Mouse (Mus musculus): ENCODE results near the gene Abca6. TPM values are rescaled to one million over a fixed set of nuclear protein-coding genes. Genes with fewer than 3 reads are reported as not detected.

The Abca6 gene
- polyA plus RNA-seq, 1 experiment from 2014 or later: not detected

DNA sequence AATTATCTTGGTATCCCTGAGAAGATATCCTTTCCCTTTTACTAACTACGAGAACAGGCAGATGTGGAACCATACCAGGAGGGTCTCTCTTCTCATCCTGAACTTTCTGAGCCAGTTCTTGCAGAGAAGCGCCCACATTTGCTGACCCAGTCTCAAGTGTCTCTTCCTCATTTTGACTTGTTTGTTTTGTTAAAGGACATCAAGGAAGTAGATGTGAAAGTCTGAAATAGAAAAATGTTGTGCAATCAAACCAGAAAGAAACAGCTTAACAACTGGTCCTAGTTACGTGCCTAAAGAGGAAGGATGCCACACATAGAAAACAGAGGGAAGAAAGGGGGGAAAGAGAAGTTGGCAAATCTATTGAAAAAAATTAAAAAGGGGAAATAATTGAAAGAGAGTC lies 85.8 kb downstream of the Abca6 start:
- no peak overlapping the region for H3K4me2 ChIP-seq (replicated peaks; ENCODE audit: low read depth, low read length)
- 53% methylated on average over 3 of the region's 3 CpGs for WGBS
- ATAC-seq (ENCODE audit: low FRiP score, low TSS enrichment): no peak

DNA sequence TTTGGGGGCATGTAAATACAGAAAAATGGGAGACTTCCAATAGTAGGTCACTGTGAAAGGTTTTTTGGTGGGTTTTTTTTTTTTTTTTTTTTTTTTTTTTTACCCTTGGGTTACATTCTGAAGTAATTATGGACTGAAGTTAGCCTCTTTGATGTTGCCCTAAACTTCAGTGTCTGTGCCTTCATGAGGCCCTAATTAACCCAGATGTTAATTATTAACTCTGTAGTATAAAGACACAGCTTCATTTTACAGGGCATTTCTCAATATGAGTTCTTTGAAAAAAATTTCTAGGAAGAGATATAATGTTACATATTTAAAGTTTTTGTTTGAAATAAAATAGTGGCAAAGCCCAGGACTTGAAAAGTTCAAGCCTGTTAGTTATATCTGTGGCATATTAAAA lies 86.2 kb downstream of the Abca6 start:
- Histone ChIP-seq H3K9me3 (ENCODE audit: control insufficient read depth, low read length) (no peaks in the 10 kb centered on the region), H3K27ac (ENCODE audit: low read depth, low read length) (no peak overlapping the region), H3K36me3 (ENCODE audit: control insufficient read depth, insufficient read depth, low read length) (no peaks in the 10 kb centered on the region), H3K4me1 (ENCODE audit: control insufficient read depth, insufficient read depth, low read length) (no peaks in the 10 kb centered on the region), H3K27me3 (ENCODE audit: control insufficient read depth, insufficient read depth, low read length) (no peaks in the 10 kb centered on the region), H3K4me3 (ENCODE audit: low read length) (no peak overlapping the region), H3K9ac (ENCODE audit: low read depth, low read length) (no peak overlapping the region), H3K4me2 (replicated peaks; ENCODE audit: low read depth, low read length) (no peak overlapping the region)
- ATAC-seq (ENCODE audit: low FRiP score, low TSS enrichment): no peak

More for the DNA sequence above, 85.8 kb downstream of the Abca6 start:
- H3K36me3 ChIP-seq (ENCODE audit: control insufficient read depth, insufficient read depth, low read length): no peaks in the 10 kb centered on the region
- no peak overlapping the region for H3K4me3 ChIP-seq (ENCODE audit: low read length)
- no peak overlapping the region for H3K27ac ChIP-seq (ENCODE audit: low read depth, low read length)
- no peaks in the 10 kb centered on the region for H3K9me3 ChIP-seq (ENCODE audit: control insufficient read depth, low read length)
- no peaks in the 10 kb centered on the region for H3K27me3 ChIP-seq (ENCODE audit: control insufficient read depth, insufficient read depth, low read length)
- no peak overlapping the region for H3K9ac ChIP-seq (ENCODE audit: low read depth, low read length)
- H3K4me1 ChIP-seq (ENCODE audit: control insufficient read depth, insufficient read depth, low read length): no peaks in the 10 kb centered on the region

DNA sequence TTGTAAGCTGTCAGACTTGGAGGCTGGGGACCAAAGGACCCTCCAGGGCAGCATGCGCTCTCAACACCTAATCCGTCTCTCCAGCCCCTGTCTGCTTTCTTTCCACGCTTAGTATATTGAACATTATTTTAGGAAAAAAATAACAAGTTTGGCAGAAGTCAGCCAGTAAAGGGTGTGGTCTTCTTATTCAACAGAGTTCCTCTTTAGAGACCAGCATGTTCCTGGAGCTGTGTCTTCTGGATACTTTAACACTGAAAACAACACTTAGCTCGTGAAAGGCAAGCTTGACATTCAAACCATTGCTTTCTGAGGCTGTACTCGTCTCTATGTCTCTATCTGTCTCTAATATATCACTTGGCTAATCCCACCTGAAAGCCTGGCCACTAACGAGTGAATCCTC lies 94.5 kb downstream of the Abca6 start:
- ATAC-seq (ENCODE audit: low FRiP score, low TSS enrichment): no peak
- H3K27ac ChIP-seq (ENCODE audit: low read depth, low read length): no peak overlapping the region

DNA sequence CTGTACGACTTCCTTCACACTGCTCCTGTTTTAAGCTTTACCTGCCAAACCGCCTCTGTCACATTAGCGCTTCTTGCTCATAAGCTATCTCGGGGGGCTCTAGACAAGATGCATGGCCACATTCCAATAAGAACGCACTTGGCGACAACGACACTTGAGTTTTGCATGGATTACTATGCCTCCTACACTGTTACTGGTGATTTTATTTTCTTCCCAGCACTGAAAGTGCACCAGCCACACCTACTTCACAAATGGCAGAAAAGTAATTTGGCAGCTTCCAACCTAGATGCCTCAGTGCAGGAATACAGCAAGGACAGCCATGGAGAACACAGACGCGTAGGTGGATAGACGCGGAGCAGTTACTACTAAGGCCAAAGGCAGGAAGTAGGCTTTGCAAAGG lies 95.6 kb downstream of the Abca6 start:
- H3K9ac ChIP-seq (ENCODE audit: low read depth, low read length): no peak overlapping the region
- WGBS: 95% methylated on average over 11 of the region's 11 CpGs
- no peaks in the 10 kb centered on the region for H3K27me3 ChIP-seq (ENCODE audit: control insufficient read depth, insufficient read depth, low read length)
- H3K9me3 ChIP-seq (ENCODE audit: control insufficient read depth, low read length): no peaks in the 10 kb centered on the region
- ATAC-seq (ENCODE audit: low FRiP score, low TSS enrichment): no peak
- H3K36me3 ChIP-seq (ENCODE audit: control insufficient read depth, insufficient read depth, low read length): no peaks in the 10 kb centered on the region
- no peak overlapping the region for H3K4me3 ChIP-seq (ENCODE audit: low read length)
- H3K27ac ChIP-seq (ENCODE audit: low read depth, low read length): no peak overlapping the region
- H3K4me2 ChIP-seq (replicated peaks; ENCODE audit: low read depth, low read length): no peak overlapping the region
- no peaks in the 10 kb centered on the region for H3K4me1 ChIP-seq (ENCODE audit: control insufficient read depth, insufficient read depth, low read length)

More for the DNA sequence above, 94.5 kb downstream of the Abca6 start:
- Histone ChIP-seq H3K36me3 (ENCODE audit: control insufficient read depth, insufficient read depth, low read length) (no peaks in the 10 kb centered on the region), H3K4me3 (ENCODE audit: low read length) (no peak overlapping the region), H3K4me2 (replicated peaks; ENCODE audit: low read depth, low read length) (no peak overlapping the region), H3K9me3 (ENCODE audit: control insufficient read depth, low read length) (no peaks in the 10 kb centered on the region), H3K4me1 (ENCODE audit: control insufficient read depth, insufficient read depth, low read length) (no peaks in the 10 kb centered on the region), H3K27me3 (ENCODE audit: control insufficient read depth, insufficient read depth, low read length) (no peaks in the 10 kb centered on the region), H3K9ac (ENCODE audit: low read depth, low read length) (no peak overlapping the region)
- 66% methylated on average over 6 of the region's 6 CpGs for WGBS

DNA sequence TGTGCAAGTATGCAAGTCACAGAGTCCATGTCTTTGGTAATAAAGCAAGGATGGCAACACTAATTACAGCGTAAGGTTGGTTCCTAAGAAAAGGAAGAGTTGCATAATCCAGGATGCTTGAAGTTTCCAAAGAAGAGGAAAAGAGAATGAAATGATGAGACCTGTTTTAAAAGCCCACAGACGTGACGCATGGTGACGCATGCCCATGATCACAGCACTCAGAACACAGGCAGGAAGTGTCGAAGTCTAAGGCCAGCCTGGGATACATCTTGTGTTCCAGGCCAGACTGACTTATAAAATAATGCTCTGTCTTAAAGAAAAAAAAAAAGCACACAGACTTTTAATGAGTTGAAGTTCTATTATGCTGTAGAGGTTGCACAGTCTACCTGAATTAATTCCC lies 103.9 kb downstream of the Abca6 start:
- Histone ChIP-seq H3K27ac (ENCODE audit: low read depth, low read length) (no peak overlapping the region), H3K9ac (ENCODE audit: low read depth, low read length) (no peak overlapping the region), H3K9me3 (ENCODE audit: control insufficient read depth, low read length) (no peaks in the 10 kb centered on the region), H3K4me2 (replicated peaks; ENCODE audit: low read depth, low read length) (no peak overlapping the region), H3K4me3 (ENCODE audit: low read length) (no peak overlapping the region), H3K4me1 (ENCODE audit: control insufficient read depth, insufficient read depth, low read length) (no peaks in the 10 kb centered on the region), H3K36me3 (ENCODE audit: control insufficient read depth, insufficient read depth, low read length) (no peaks in the 10 kb centered on the region), H3K27me3 (ENCODE audit: control insufficient read depth, insufficient read depth, low read length) (no peaks in the 10 kb centered on the region)
- ATAC-seq (ENCODE audit: low FRiP score, low TSS enrichment): no peak
- 93% methylated on average over 5 of the region's 5 CpGs for WGBS

DNA sequence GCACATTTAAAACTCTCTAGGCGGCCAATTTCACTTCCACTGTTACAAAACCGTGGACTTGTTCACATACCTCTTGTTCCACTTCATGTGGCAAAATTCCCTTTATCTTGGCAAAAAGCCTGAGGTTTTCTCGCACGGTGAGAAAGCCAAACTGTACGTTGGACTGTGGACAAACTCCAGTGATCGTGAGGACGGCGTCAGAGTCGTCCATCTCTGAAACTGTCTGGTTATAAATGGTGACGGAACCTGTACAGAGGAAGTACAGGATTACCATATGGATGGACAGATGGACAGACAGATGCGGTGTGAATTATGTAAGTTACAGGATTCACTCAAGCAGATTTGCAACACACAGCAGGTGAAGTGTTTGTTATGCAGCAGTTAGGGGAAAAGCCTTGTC lies 106.2 kb downstream of the Abca6 start:
- H3K4me1 ChIP-seq (ENCODE audit: control insufficient read depth, insufficient read depth, low read length): no peaks in the 10 kb centered on the region
- H3K27me3 ChIP-seq (ENCODE audit: control insufficient read depth, insufficient read depth, low read length): no peaks in the 10 kb centered on the region
- H3K9ac ChIP-seq (ENCODE audit: low read depth, low read length): no peak overlapping the region
- WGBS: 85% methylated on average over 11 of the region's 11 CpGs
- H3K27ac ChIP-seq (ENCODE audit: low read depth, low read length): no peak overlapping the region
- no peak for ATAC-seq (ENCODE audit: low FRiP score, low TSS enrichment)
- H3K36me3 ChIP-seq (ENCODE audit: control insufficient read depth, insufficient read depth, low read length): no peaks in the 10 kb centered on the region
- no peaks in the 10 kb centered on the region for H3K9me3 ChIP-seq (ENCODE audit: control insufficient read depth, low read length)
- H3K4me3 ChIP-seq (ENCODE audit: low read length): no peak overlapping the region
- H3K4me2 ChIP-seq (replicated peaks; ENCODE audit: low read depth, low read length): no peak overlapping the region

DNA sequence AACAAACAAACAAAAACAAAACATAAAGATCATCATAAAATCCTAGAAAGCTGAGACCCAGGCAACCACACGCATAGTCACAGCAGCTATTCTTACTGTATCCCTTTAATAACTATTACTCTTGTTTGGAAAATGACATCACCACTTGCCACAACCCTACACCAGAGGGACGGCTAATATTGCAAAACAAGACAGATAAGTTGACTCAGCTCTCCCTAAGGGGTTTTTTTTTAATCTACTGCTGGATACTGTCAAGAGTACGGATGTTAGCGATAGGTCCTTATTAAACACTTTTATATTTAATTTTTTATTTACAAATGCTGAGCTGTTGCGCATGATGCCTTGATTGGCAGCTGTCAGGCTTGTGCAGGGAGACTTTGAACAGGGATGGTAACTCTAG lies 120.8 kb downstream of the Abca6 start:
- Histone ChIP-seq H3K36me3 (ENCODE audit: control insufficient read depth, insufficient read depth, low read length) (no peaks in the 10 kb centered on the region), H3K4me1 (ENCODE audit: control insufficient read depth, insufficient read depth, low read length) (no peaks in the 10 kb centered on the region), H3K9me3 (ENCODE audit: control insufficient read depth, low read length) (no peaks in the 10 kb centered on the region), H3K9ac (ENCODE audit: low read depth, low read length) (no peak overlapping the region), H3K27ac (ENCODE audit: low read depth, low read length) (no peak overlapping the region), H3K27me3 (ENCODE audit: control insufficient read depth, insufficient read depth, low read length) (no peaks in the 10 kb centered on the region), H3K4me2 (replicated peaks; ENCODE audit: low read depth, low read length) (no peak overlapping the region), H3K4me3 (ENCODE audit: low read length) (no peak overlapping the region)
- WGBS: 82% methylated on average over 5 of the region's 5 CpGs
- ATAC-seq (ENCODE audit: low FRiP score, low TSS enrichment): no peak

Other genes with a start within 250 kb of the Abca6 start
- gene Abca8a, start 155.8 kb downstream of the Abca6 start, polyA plus RNA-seq (2014; fragmentation: Nextera tagmentation; extraction: Ambion mirVana): not detected in 2 replicates
- gene Abca9, start 83.6 kb downstream of the Abca6 start, polyA plus RNA-seq (2014; fragmentation: Nextera tagmentation; extraction: Ambion mirVana): 0.40 and 1.2 TPM in 2 replicates
- 5.6 and 6.9 TPM in 2 replicates for gene Abca5, start 85.9 kb upstream of the Abca6 start, polyA plus RNA-seq (2014; fragmentation: Nextera tagmentation; extraction: Ambion mirVana)
- 20.2 and 26.6 TPM in 2 replicates for gene Map2k6, start 147.3 kb upstream of the Abca6 start, polyA plus RNA-seq (2014; fragmentation: Nextera tagmentation; extraction: Ambion mirVana)

Measured in kidney, embryonic 14.5 days (tissue).